Mouse (Mus musculus): ENCODE data around the gene Pygo2. TPM values are rescaled to one million over a fixed set of nuclear protein-coding genes. Genes with fewer than 3 reads are reported as not detected.
A peak's percentile ranks its signal among the peaks of the same experiment; 100 is the strongest.

The Pygo2 gene
- polyA plus RNA-seq, 2 experiments = 58.3 to 83.4 TPM

GRCm38 (mm10) chr3:89390699-89391662 lies 39.0 kb upstream of the Pygo2 start:
- 14% methylated on average over 19 of the region's 19 CpGs for WGBS
- peak overlapping the region; percentile 37 for H3K4me3 ChIP-seq (replicated peaks; ENCODE audit: low read length)
- peak overlapping the region; percentile 99 for H3K4me2 ChIP-seq (replicated peaks; ENCODE audit: low read depth, low read length, severe bottlenecking)
- TF ChIP-seq POLR2A (IDR thresholded peaks at IDR 0.05; ENCODE audit: borderline replicate concordance, extremely low read depth, insufficient read depth, insufficient read length) = no peak
- H3K9me3 ChIP-seq (ENCODE audit: control insufficient read depth, low read length) = no peaks in the 10 kb centered on the region
- DNase-seq (ENCODE audit: low spot score) (no peak), ATAC-seq (ENCODE audit: low FRiP score, low read depth) (no peak)
- peaks cover 28% of the 10 kb centered on the region for H3K4me1 ChIP-seq (ENCODE audit: control insufficient read depth, insufficient read depth, low read length)
- H3K27ac ChIP-seq (replicated peaks; ENCODE audit: low read depth, low read length) = no peak overlapping the region
- H3K36me3 ChIP-seq (ENCODE audit: control insufficient read depth, insufficient read depth, low read length) = no peaks in the 10 kb centered on the region
- 0 out of 2 replicates have a peak overlapping the region, but pooled peaks have one; percentile 55 for H3K9ac ChIP-seq (ENCODE audit: low read depth, low read length, severe bottlenecking)
- peaks cover 6% of the 10 kb centered on the region; the same call in 1 of the 2 replicates for H3K27me3 ChIP-seq (ENCODE audit: control insufficient read depth, insufficient read depth, low read length)

GRCm38 (mm10) chr3:89391663-89392511 lies 38.1 kb upstream of the Pygo2 start:
- Histone ChIP-seq H3K36me3 (ENCODE audit: control insufficient read depth, insufficient read depth, low read length) (no peaks in the 10 kb centered on the region), H3K4me2 (replicated peaks; ENCODE audit: low read depth, low read length, severe bottlenecking) (peak overlapping the region; percentile 99), H3K4me3 (replicated peaks; ENCODE audit: low read length) (peak overlapping the region; percentile 37), H3K4me1 (ENCODE audit: control insufficient read depth, insufficient read depth, low read length) (peaks cover 34% of the 10 kb centered on the region), H3K27ac (replicated peaks; ENCODE audit: low read depth, low read length) (no peak overlapping the region), H3K9ac (ENCODE audit: low read depth, low read length, severe bottlenecking) (peak overlapping the region; percentile 55), H3K9me3 (ENCODE audit: control insufficient read depth, low read length) (no peaks in the 10 kb centered on the region), H3K27me3 (ENCODE audit: control insufficient read depth, insufficient read depth, low read length) (peaks cover 6% of the 10 kb centered on the region; the same call in 1 of the 2 replicates)
- no peak for ATAC-seq (ENCODE audit: low FRiP score, low read depth)
- WGBS = under 1% methylated on average over 47 of the region's 56 CpGs
- no peak for DNase-seq (ENCODE audit: low spot score)
- no peak for TF ChIP-seq POLR2A (IDR thresholded peaks at IDR 0.05; ENCODE audit: borderline replicate concordance, extremely low read depth, insufficient read depth, insufficient read length)

DNA sequence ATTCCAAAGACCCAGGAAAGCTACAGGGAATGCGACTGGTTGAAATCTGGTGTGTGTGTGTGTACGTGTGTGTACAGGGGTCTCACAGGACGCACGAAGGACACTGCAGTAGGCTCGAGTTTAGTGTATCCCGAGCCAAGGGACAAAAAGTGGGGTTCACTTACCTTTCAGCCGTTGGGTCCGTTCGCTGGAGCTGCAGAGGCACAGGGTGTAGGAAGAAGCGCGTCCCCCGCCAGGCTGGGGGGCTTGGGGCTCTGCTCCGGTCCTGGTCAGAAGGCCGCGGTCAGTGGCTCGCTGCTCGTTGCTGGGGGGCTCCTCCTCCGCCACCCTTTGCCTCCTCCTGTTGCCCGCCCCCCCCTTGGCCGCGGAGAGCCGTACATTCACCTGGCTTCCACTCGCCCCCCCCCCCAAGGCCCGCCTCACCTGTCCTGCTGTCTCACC lies 37.1 kb upstream of the Pygo2 start:
- H3K9me3 ChIP-seq (ENCODE audit: control insufficient read depth, low read length) = no peaks in the 10 kb centered on the region
- H3K4me2 ChIP-seq (replicated peaks; ENCODE audit: low read depth, low read length, severe bottlenecking) = peak overlapping the region; percentile 99
- TF ChIP-seq POLR2A (IDR thresholded peaks at IDR 0.05; ENCODE audit: borderline replicate concordance, extremely low read depth, insufficient read depth, insufficient read length) = no peak
- H3K9ac ChIP-seq (ENCODE audit: low read depth, low read length, severe bottlenecking) = peak overlapping the region; percentile 55; the same call in 1 of the 2 replicates
- H3K27ac ChIP-seq (replicated peaks; ENCODE audit: low read depth, low read length) = no peak overlapping the region; the same call in 1 of the 2 replicates
- WGBS = 5% methylated on average over 13 of the region's 24 CpGs
- H3K36me3 ChIP-seq (ENCODE audit: control insufficient read depth, insufficient read depth, low read length) = no peaks in the 10 kb centered on the region
- no peak for ATAC-seq (ENCODE audit: low FRiP score, low read depth)
- H3K27me3 ChIP-seq (ENCODE audit: control insufficient read depth, insufficient read depth, low read length) = peaks cover 6% of the 10 kb centered on the region; the same call in 1 of the 2 replicates
- peaks cover 36% of the 10 kb centered on the region for H3K4me1 ChIP-seq (ENCODE audit: control insufficient read depth, insufficient read depth, low read length)
- peak overlapping the region; percentile 37 for H3K4me3 ChIP-seq (replicated peaks; ENCODE audit: low read length)
- DNase-seq (ENCODE audit: low spot score) = no peak

DNA sequence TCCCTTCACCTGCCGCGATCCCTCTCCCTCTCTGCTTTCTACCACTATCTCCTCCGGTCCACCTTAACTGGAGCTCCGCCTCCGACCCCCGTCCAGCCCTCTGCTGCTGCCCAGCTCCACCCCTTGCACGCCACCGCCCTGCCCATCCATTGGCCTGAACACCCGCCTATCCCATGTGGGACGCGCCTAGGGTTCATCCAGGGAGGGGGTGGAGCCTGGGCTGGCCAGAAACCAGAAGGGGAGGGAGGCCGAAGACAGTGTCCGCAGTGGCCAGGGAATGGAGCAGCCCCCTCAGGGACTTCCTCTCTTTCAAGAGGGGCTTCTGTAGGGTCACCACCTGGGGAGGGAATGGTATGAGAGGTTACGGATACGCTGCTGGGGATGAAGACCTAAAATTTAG lies 36.4 kb upstream of the Pygo2 start:
- peak; percentile 38; the same call in 1 of the 2 replicates for TF ChIP-seq POLR2A (IDR thresholded peaks at IDR 0.05; ENCODE audit: borderline replicate concordance, extremely low read depth, insufficient read depth, insufficient read length)
- WGBS = 2% methylated on average over 15 of the region's 15 CpGs
- peak overlapping the region; percentile 49; the same call in 1 of the 2 replicates for H3K27ac ChIP-seq (replicated peaks; ENCODE audit: low read depth, low read length)
- peak overlapping the region; percentile 28; the same call in 1 of the 2 replicates for H3K9ac ChIP-seq (ENCODE audit: low read depth, low read length, severe bottlenecking)
- H3K4me3 ChIP-seq (replicated peaks; ENCODE audit: low read length) = peak overlapping the region; percentile 37
- H3K4me1 ChIP-seq (ENCODE audit: control insufficient read depth, insufficient read depth, low read length) = peaks cover 36% of the 10 kb centered on the region
- H3K4me2 ChIP-seq (replicated peaks; ENCODE audit: low read depth, low read length, severe bottlenecking) = peak overlapping the region; percentile 99
- H3K27me3 ChIP-seq (ENCODE audit: control insufficient read depth, insufficient read depth, low read length) = peaks cover 6% of the 10 kb centered on the region; the same call in 1 of the 2 replicates
- H3K36me3 ChIP-seq (ENCODE audit: control insufficient read depth, insufficient read depth, low read length) = no peaks in the 10 kb centered on the region
- DNase-seq (ENCODE audit: low spot score) = peak; percentile 95
- peak; percentile 91 for ATAC-seq (ENCODE audit: low FRiP score, low read depth)
- no peaks in the 10 kb centered on the region for H3K9me3 ChIP-seq (ENCODE audit: control insufficient read depth, low read length)
